Mouse (Mus musculus) kidney, adult 2 months (tissue): ENCODE data around the gene Gm26727.

ENCODE experiments used
- CTCF ChIP-seq: fragments of 200-500 bp; conservative IDR thresholded peaks from 2 replicates; pipeline ENCODE4 v1.5.1; 2011; ENCODE audit warnings: low read depth, mild to moderate bottlenecking, control low read depth, low read length, moderate library complexity, mixed read lengths; ENCODE audit not compliant: insufficient read depth, insufficient read length
- POLR2A ChIP-seq: fragments of 200-500 bp; IDR thresholded peaks from one replicate; pipeline ENCODE4 v1.6.1; 2011; ENCODE audit warnings: low read depth, low read length, control low read depth

- TF ChIP-seq CTCF, result no peak
- TF ChIP-seq POLR2A, result no peak
These were observed 12.8 kb upstream of the Gm26727 start, which contains the start of gene Xirp2 for GRCm38 (mm10) chr2:67445780-67446179.
